Comparison of ENCODE assay signal across 10 mouse cellular contexts in genomic region chr3:51505465-51505864, GRCm38 (mm10). TPM values are rescaled to one million over a fixed set of nuclear protein-coding genes. Genes with fewer than 3 reads are reported as not detected.
DNase-seq lines count a peak whose midpoint lies in the region; ATAC-seq and TF ChIP-seq lines count a peak whose summit lies in the region.
"Had no signal": no experiment of that assay in that cellular context is flagged by ENCODE, and none has a peak within 500 bp of the region (broad histone marks: within the 10 kb centered on the region; RNA-seq: fewer than 3 reads in every experiment).

No protein-coding gene starts in this region.

- H3K4me1 ChIP-seq in hindbrain, embryonic 12.5 days: peaks cover 4% of the 10 kb centered on the region; the same call in 1 of the 2 replicates
- H3K4me1 ChIP-seq in forebrain, embryonic 14.5 days (ENCODE audit: control insufficient read depth, insufficient read depth, low read length): peaks cover 2% of the 10 kb centered on the region; the same call in 1 of the 2 replicates

- ATAC-seq in hindbrain, embryonic 12.5 days (ENCODE audit: low FRiP score): no peak
- ATAC-seq in forebrain, embryonic 14.5 days: no peak

- H3K4me3 ChIP-seq in hindbrain, embryonic 12.5 days: no peak overlapping the region
- no peak overlapping the region for H3K4me3 ChIP-seq in myocyte
- no peak overlapping the region for H3K4me3 ChIP-seq in forebrain, embryonic 14.5 days (ENCODE audit: low read depth, low read length)

- no peak for TF ChIP-seq CTCF in brain, embryonic 14.5 days (IDR thresholded peaks at IDR 0.05; ENCODE audit: borderline replicate concordance, extremely low read depth, insufficient read depth, insufficient read length)

- H3K27ac ChIP-seq in hindbrain, embryonic 12.5 days: peak overlapping the region; percentile 72
- H3K27ac ChIP-seq in forebrain, embryonic 14.5 days (ENCODE audit: low read depth, low read length): no peak overlapping the region
- H3K27ac ChIP-seq: macrophage had no signal

- H3K27me3 ChIP-seq in hindbrain, embryonic 12.5 days: no peaks in the 10 kb centered on the region
- H3K27me3 ChIP-seq in myocyte (ENCODE audit: control insufficient read depth, insufficient read depth, insufficient read length): no peaks in the 10 kb centered on the region
- H3K27me3 ChIP-seq in forebrain, embryonic 14.5 days (replicated peaks; ENCODE audit: control insufficient read depth, insufficient read depth, low read length): no peaks in the 10 kb centered on the region; the same call in 1 of the 2 replicates

- H3K9ac ChIP-seq in hindbrain, embryonic 12.5 days: no peak overlapping the region
- no peak overlapping the region for H3K9ac ChIP-seq in forebrain, embryonic 14.5 days (ENCODE audit: low read length)

- TF ChIP-seq POLR2A in brain, embryonic 14.5 days (IDR thresholded peaks at IDR 0.05; ENCODE audit: borderline replicate concordance, extremely low read depth, insufficient read depth, insufficient read length, poor library complexity, severe bottlenecking): no peak
- no peak for TF ChIP-seq POLR2A in myocyte (IDR thresholded peaks at IDR 0.05; ENCODE audit: insufficient read length, low read depth)

- DNase-seq in kidney, adult 8-10 months: peak; percentile 11 to 14
- DNase-seq in kidney, adult 18-20 months: no peak
- peak; percentile 23 for DNase-seq in brain, embryonic 14.5 days (ENCODE audit: low read depth)
- DNase-seq in heart, postnatal 10 days: no peak
- DNase-seq in forebrain, embryonic 14.5 days (ENCODE audit: low spot score): no peak
- DNase-seq: thymus, adult 2 months had no signal

- H3ac ChIP-seq in myocyte (ENCODE audit: control insufficient read depth, insufficient read length): no peak overlapping the region

- intact Hi-C loops in heart, postnatal 10 days (cut with DNase I): no loop called here

- no peaks in the 10 kb centered on the region for H3K36me3 ChIP-seq in hindbrain, embryonic 12.5 days
- H3K36me3 ChIP-seq in myocyte (ENCODE audit: control insufficient read depth, insufficient read depth): no peaks in the 10 kb centered on the region
- H3K36me3 ChIP-seq in forebrain, embryonic 14.5 days (ENCODE audit: control insufficient read depth, insufficient read depth, low read length): no peaks in the 10 kb centered on the region
- H3K36me3 ChIP-seq: G1E had no signal

- H3K9me3 ChIP-seq in hindbrain, embryonic 12.5 days (replicated peaks): no peaks in the 10 kb centered on the region
- no peaks in the 10 kb centered on the region for H3K9me3 ChIP-seq in forebrain, embryonic 14.5 days (replicated peaks; ENCODE audit: control insufficient read depth, low read length)
- H3K9me3 ChIP-seq: G1E had no signal

- H3K4me2 ChIP-seq in hindbrain, embryonic 12.5 days (replicated peaks): no peak overlapping the region
- no peak overlapping the region for H3K4me2 ChIP-seq in myocyte (ENCODE audit: low read depth)
- no peak overlapping the region for H3K4me2 ChIP-seq in forebrain, embryonic 14.5 days (ENCODE audit: low read length)

- WGBS in hindbrain, embryonic 12.5 days: 43% methylated on average over 19 of the region's 19 CpGs
- 82% methylated on average over 19 of the region's 19 CpGs for WGBS in forebrain, embryonic 14.5 days

- no peaks in the 10 kb centered on the region for H3K79me2 ChIP-seq in myocyte (ENCODE audit: control insufficient read depth, insufficient read depth)

TF ChIP-seq in myocyte, 11 proteins besides CTCF, POLR2A, EP300 and RAD21:
- no peak for TF ChIP-seq SRF (IDR thresholded peaks at IDR 0.05; ENCODE audit: control insufficient read depth, insufficient read length, low read depth)
- TF ChIP-seq REST (IDR thresholded peaks at IDR 0.05; ENCODE audit: insufficient read depth, insufficient read length): no peak
- TF ChIP-seq CEBPB (IDR thresholded peaks at IDR 0.05; ENCODE audit: insufficient read depth, poor library complexity, severe bottlenecking): no peak
- peak; percentile 11 to 82 (median 76) for TF ChIP-seq MYOG (IDR thresholded peaks at IDR 0.05; ENCODE audit: control insufficient read depth in 1 of 3, insufficient read depth in 1 of 3, insufficient read length in 2 of 3, low read depth in 2 of 3)
- peak in 2 of 3 experiments; percentile 17 to 74 for TF ChIP-seq MYOD1 (IDR thresholded peaks at IDR 0.05; ENCODE audit: control insufficient read depth in 1 of 3, insufficient read length in 2 of 3, low read depth in 2 of 3)
- TF ChIP-seq E2F4 (IDR thresholded peaks at IDR 0.05; ENCODE audit: insufficient read depth): no peak
- TF ChIP-seq TCF3 (IDR thresholded peaks at IDR 0.05; ENCODE audit: insufficient read length, low read depth): no peak

RNA-seq across cellular contexts. Expression of gene Rab33b, which starts 21.7 kb away (rescaled TPM):
- polyA plus RNA-seq in brain, embryonic 14.5 days (2012; rRNA removed): 14.7 and 17.5 TPM in 2 replicates
- polyA plus RNA-seq in hindbrain, embryonic 12.5 days (2016; fragmentation: Nextera tagmentation; extraction: Ambion mirVana): 22.3 and 24.2 TPM in 2 replicates
- polyA plus RNA-seq in myocyte (2012; fragmentation: generic; extraction: Trizol): 8.0 TPM
- 10 to 100 TPM in 1 of 2 experiments, 1 to 10 TPM in 1; 9.8 to 13.9 TPM for total RNA-seq in heart, postnatal 10 days (2021)
- polyA plus RNA-seq in forebrain, embryonic 14.5 days (2014; fragmentation: Nextera tagmentation; extraction: Ambion mirVana): 20.4 and 26.6 TPM in 2 replicates

RNA-seq across cellular contexts. Expression of gene Setd7, which starts 55.2 kb away (rescaled TPM):
- 15.3 and 15.7 TPM in 2 replicates for polyA plus RNA-seq in brain, embryonic 14.5 days (2012; rRNA removed)
- polyA plus RNA-seq in hindbrain, embryonic 12.5 days (2016; fragmentation: Nextera tagmentation; extraction: Ambion mirVana): 4.5 and 5.0 TPM in 2 replicates
- 11.8 TPM for polyA plus RNA-seq in myocyte (2012; fragmentation: generic; extraction: Trizol)
- total RNA-seq in heart, postnatal 10 days (2021): 10 to 100 TPM; 57.0 to 67.0 TPM
- 3.7 and 5.2 TPM in 2 replicates for polyA plus RNA-seq in forebrain, embryonic 14.5 days (2014; fragmentation: Nextera tagmentation; extraction: Ambion mirVana)

Comparison
In these comparisons a context has a peak if more than half of its experiments do, and no peak if none do; other contexts are left out.
1. DNase-seq: peak in kidney, adult 8-10 months (2 of 2) and brain, embryonic 14.5 days (single experiment); none in kidney, adult 18-20 months (single experiment), heart, postnatal 10 days (0 of 2) and forebrain, embryonic 14.5 days (single experiment).